Mouse (Mus musculus) lung, postnatal 0 days (tissue): Measurements from ENCODE around the gene Catsper3. TPM values are rescaled to one million over a fixed set of nuclear protein-coding genes. Genes with fewer than 3 reads are reported as not detected.
A peak's percentile ranks its signal among the peaks of the same experiment; 100 is the strongest.

Source experiments
- ATAC-seq: fragments of 200-750 bp; cut with Nextera tagmentation; 2 replicates; pipeline ENCODE4 v1.8.0; 2017; ENCODE audit warnings: moderate library complexity
- DNase-seq: peaks from one replicate; pipeline ENCODE4 v3.0.0-alpha.2; 2016; ENCODE audit warnings: low spot score
- H3K27ac ChIP-seq: fragments of 300-500 bp; sonication (generic); 2 replicates; pipeline ENCODE4 v1.5.1; 2014; ENCODE audit warnings: antibody characterized with exemption, mild to moderate bottlenecking, low read length, mixed read lengths
- H3K27me3 ChIP-seq: fragments of 300-500 bp; sonication (generic); replicated peaks from 2 replicates; pipeline ENCODE4 v1.6.1; 2014; ENCODE audit warnings: low read length, mixed read lengths; ENCODE audit not compliant: insufficient read depth
- H3K36me3 ChIP-seq: fragments of 300-500 bp; sonication (generic); 2 replicates; pipeline ENCODE4 v1.6.1; 2014; ENCODE audit warnings: low read length, mixed read lengths; ENCODE audit not compliant: insufficient read depth
- H3K4me1 ChIP-seq: fragments of 300-500 bp; sonication (generic); 2 replicates; pipeline ENCODE4 v1.6.1; 2014; ENCODE audit warnings: antibody characterized with exemption, low read depth, low read length, mixed read lengths; ENCODE audit not compliant: insufficient read depth
- H3K4me2 ChIP-seq: fragments of 300-500 bp; sonication (generic); replicated peaks from 2 replicates; pipeline ENCODE4 v1.6.1; 2014; ENCODE audit warnings: low read depth, mild to moderate bottlenecking, low read length, moderate library complexity, mixed read lengths
- H3K4me3 ChIP-seq: fragments of 300-500 bp; sonication (generic); 2 replicates; pipeline ENCODE4 v1.5.1; 2014; ENCODE audit warnings: low read depth, low read length
- H3K9ac ChIP-seq: fragments of 300-500 bp; sonication (generic); replicated peaks from 2 replicates; pipeline ENCODE4 v1.6.1; 2014; ENCODE audit warnings: low read depth, mild to moderate bottlenecking
- H3K9me3 ChIP-seq: fragments of 300-500 bp; sonication (generic); 2 replicates; pipeline ENCODE4 v1.6.1; 2016; ENCODE audit warnings: low read length, mixed read lengths
- CTCF ChIP-seq: IDR thresholded peaks from 2 replicates; pipeline ENCODE4 v1.5.1; 2016; ENCODE audit warnings: antibody characterized with exemption, mild to moderate bottlenecking
- EP300 ChIP-seq: IDR thresholded peaks from 2 replicates; pipeline ENCODE4 v1.6.1; 2016; ENCODE audit warnings: antibody characterized with exemption, mild to moderate bottlenecking, control low read depth
- WGBS: fragments of 180-500 bp; shearing (Covaris S2); extraction: QIAGEN DNeasy Blood & Tissue Kit; methylation state at CpG from one replicate; pipeline ENCODE4 v1.1.7; 2014; 5-methylcytosine and 5-hydroxymethylcytosine counted together
- polyA plus RNA-seq: library from polyadenylated mRNA; unstranded; fragments of >200 nt; fragmentation: Nextera tagmentation; extraction: Ambion mirVana; gene quantifications from 2 replicates; pipeline ENCODE4 v1.2.1, GENCODE M21; 2015

Catsper3 gene
- 0.18 TPM in 1 of 2 replicates, not detected in the other for polyA plus RNA-seq

DNA sequence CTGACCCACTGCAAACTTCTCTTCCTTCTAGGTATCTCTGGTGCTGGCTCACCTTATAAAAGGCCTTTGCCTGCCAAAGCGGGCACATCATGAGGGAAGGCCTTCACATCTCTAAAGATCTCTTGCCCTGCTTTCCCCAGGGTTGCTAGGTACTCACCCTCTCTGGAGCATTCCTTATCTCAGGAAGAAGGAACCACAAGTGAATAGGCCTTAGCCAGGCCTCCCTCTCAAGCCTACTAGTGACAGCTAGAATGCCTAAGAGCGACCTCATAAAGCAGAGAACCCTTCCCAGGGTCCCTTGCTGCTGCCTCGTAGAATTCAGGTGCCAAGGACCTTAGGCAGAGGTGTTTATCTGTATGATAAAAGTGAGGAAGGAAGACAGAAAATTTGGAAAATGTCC is at the start of gene Catsper3:
Gene Catsper3 (plus strand): TSS at position 301 of the 400 bp plus-strand sequence.
- H3K36me3 ChIP-seq: no peaks in the 10 kb centered on the region
- TF ChIP-seq EP300 (no peak), CTCF (no peak)

DNA sequence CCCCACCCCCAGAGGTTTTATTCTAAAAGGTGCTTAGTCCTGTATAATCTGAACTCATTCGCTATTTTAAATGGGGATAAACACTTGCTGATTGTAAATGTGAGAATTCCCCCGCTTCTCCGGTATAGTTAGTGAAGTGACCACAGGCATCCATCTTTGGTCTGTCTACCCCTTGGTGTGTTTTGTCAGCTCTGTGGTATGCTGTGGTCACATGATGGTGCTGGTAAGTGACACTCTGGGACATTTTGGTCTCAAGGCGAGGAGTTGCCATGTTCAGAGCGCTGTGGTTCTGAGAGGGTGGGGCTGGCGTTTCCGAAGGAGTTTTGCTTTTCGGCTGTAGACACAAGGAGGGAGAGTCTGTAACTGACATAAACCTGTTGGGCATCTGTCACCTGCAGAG is 46.5 kb upstream of the Catsper3 start:
- Histone ChIP-seq H3K4me1 (no peaks in the 10 kb centered on the region), H3K9ac (no peak overlapping the region), H3K27ac (no peak overlapping the region), H3K27me3 (no peaks in the 10 kb centered on the region), H3K36me3 (no peaks in the 10 kb centered on the region), H3K4me3 (no peak overlapping the region), H3K4me2 (no peak overlapping the region), H3K9me3 (no peaks in the 10 kb centered on the region)
- no peak for DNase-seq
- WGBS: 85% methylated on average over 8 of the region's 8 CpGs
- TF ChIP-seq CTCF: no peak
- no peak for TF ChIP-seq EP300
- no peak for ATAC-seq

More for the DNA sequence above, at the start of gene Catsper3:
- H3K4me3 ChIP-seq: no peak within 1 kb of the TSS
- H3K4me1 ChIP-seq: peaks cover 4% of the 10 kb centered on the region; the same call in 1 of the 2 replicates
- no peak within 1 kb of the TSS for H3K27ac ChIP-seq
- ATAC-seq (no peak), DNase-seq (no peak)
- WGBS: 60% methylated on average over 3 of the region's 3 CpGs
- no peak within 1 kb of the TSS for H3K9ac ChIP-seq
- H3K9me3 ChIP-seq: no peaks in the 10 kb centered on the region
- no peak within 1 kb of the TSS for H3K4me2 ChIP-seq
- no peaks in the 10 kb centered on the region for H3K27me3 ChIP-seq

DNA sequence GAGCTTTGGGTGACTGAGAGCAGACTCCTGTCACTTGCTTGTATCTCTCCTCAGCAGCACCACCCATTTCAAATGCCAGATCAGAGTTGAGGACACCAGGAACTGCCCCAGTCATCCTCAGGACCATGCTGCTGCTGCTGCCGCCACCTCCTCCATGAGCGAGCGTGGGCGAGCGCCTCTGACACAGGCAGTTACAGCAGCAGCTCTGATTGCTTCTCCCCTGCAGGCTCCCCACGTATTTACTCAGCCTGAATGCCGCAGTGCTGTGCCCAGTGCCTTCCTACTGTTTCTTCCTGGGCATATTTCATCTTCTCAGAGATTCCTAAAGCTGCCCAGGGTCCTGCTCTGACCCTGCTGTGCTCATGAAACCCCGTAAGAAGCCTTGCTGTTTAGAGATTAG is 42.1 kb upstream of the Catsper3 start:
- Histone ChIP-seq H3K4me3 (no peak overlapping the region), H3K27ac (no peak overlapping the region), H3K9ac (no peak overlapping the region), H3K4me2 (no peak overlapping the region), H3K4me1 (no peaks in the 10 kb centered on the region), H3K36me3 (no peaks in the 10 kb centered on the region), H3K9me3 (no peaks in the 10 kb centered on the region), H3K27me3 (no peaks in the 10 kb centered on the region)
- ATAC-seq: no peak
- no peak for DNase-seq
- WGBS: 69% methylated on average over 8 of the region's 8 CpGs
- TF ChIP-seq CTCF (no peak), EP300 (no peak)

DNA sequence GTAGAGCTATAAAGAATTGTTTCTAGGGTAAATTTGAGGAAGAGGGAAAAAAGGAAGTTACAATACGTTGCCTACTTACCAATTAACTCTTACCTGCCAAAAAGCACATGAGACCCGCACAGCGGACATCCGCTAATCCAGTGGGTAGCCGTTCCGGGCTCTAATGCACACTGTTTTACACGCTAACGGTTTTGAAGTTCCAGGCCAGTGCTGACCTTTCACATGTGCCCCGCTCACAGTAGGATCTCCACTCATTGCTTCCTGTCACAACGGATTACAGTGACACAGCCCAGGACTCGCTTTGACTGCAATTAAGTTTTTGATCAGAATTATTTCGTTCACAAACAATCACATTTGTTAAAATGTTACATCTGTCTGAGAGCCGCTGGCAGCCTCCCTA is 30.0 kb upstream of the Catsper3 start:
- no peak overlapping the region for H3K4me2 ChIP-seq
- TF ChIP-seq CTCF (no peak), EP300 (no peak)
- 69% methylated on average over 13 of the region's 13 CpGs for WGBS
- H3K4me1 ChIP-seq: peaks cover 3% of the 10 kb centered on the region; the same call in 1 of the 2 replicates
- H3K9me3 ChIP-seq: no peaks in the 10 kb centered on the region
- H3K36me3 ChIP-seq: no peaks in the 10 kb centered on the region
- DNase-seq: no peak
- ATAC-seq: no peak
- H3K9ac ChIP-seq: no peak overlapping the region
- H3K27me3 ChIP-seq: no peaks in the 10 kb centered on the region
- no peak overlapping the region for H3K4me3 ChIP-seq
- no peak overlapping the region for H3K27ac ChIP-seq

DNA sequence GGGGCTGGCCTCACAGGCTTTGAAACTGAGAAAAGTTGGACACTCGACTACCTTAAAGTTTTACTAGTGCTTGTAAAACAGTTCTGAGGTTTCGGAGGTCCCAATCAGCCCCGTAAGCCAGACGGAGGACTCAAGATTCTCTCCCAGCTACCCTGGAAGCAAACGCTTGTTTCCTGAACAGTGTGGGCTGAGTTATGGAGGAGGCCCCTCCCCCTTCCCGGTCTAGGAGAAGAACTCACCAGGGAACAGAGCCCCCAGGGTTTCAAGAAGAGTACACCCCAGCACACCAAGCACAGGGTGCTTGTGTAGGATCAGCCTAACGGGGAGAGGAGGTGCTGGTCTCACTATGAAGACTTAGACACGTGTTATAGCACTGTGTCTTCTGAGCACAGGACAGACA is 27.6 kb upstream of the Catsper3 start:
- no peaks in the 10 kb centered on the region for H3K27me3 ChIP-seq
- H3K4me2 ChIP-seq: peak overlapping the region; percentile 42; the same call in 1 of the 2 replicates

DNA sequence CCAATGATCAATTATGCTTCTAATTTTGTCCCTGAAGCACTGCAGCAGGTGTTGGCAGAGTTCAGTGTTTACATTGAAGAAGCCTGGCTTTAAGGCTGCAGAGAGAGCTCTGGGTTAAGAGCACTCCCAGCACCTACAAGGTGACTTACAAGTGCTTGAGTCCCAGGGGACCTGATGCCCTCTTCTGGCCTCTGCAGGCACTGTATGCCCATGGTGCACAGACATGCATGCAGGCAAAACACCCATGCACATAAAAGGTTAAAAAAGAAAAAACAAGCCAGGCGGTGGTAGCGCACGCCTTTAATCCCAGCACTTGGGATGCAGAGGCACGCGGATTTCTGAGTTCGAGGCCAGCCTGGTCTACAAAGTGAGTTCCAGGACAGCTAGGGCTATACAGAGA is 26.7 kb upstream of the Catsper3 start:
- Histone ChIP-seq H3K9me3 (no peaks in the 10 kb centered on the region), H3K4me3 (no peak overlapping the region), H3K4me2 (no peak overlapping the region), H3K36me3 (no peaks in the 10 kb centered on the region), H3K9ac (no peak overlapping the region), H3K27me3 (no peaks in the 10 kb centered on the region), H3K27ac (no peak overlapping the region), H3K4me1 (peaks cover 3% of the 10 kb centered on the region; the same call in 1 of the 2 replicates)
- TF ChIP-seq CTCF: peak; percentile 51
- no peak for TF ChIP-seq EP300
- no peak for ATAC-seq
- WGBS: 89% methylated on average over 6 of the region's 6 CpGs
- no peak for DNase-seq

More for the DNA sequence above, 27.6 kb upstream of the Catsper3 start:
- ATAC-seq (no peak), DNase-seq (peak; percentile 19)
- Histone ChIP-seq H3K4me3 (no peak overlapping the region), H3K9ac (0 out of 2 replicates have a peak overlapping the region, but pooled peaks have one; percentile 12), H3K4me1 (peaks cover 3% of the 10 kb centered on the region; the same call in 1 of the 2 replicates), H3K36me3 (no peaks in the 10 kb centered on the region), H3K27ac (no peak overlapping the region), H3K9me3 (no peaks in the 10 kb centered on the region)
- TF ChIP-seq CTCF (no peak), EP300 (no peak)
- WGBS: 30% methylated on average over 8 of the region's 8 CpGs

DNA sequence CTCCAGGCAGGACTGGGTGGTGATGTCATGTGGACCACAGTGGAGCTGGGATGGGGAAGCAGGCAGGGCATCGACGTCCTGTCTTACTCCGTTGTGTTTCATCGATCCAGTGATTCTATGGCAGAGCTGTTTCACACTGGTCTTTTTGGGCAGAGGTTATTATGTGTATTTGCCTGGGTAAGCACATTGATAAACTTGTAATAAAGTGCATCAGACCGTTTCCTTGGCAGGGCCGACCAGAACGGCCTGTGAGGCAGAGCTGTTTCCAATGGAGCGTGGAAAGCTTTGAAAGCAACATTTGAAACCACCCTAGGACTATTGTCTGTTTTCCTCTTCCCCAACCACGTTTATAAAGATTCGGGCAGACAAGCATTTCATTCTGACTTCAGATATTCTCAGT is 23.8 kb upstream of the Catsper3 start:
- Histone ChIP-seq H3K4me1 (peaks cover 3% of the 10 kb centered on the region; the same call in 1 of the 2 replicates), H3K4me2 (no peak overlapping the region), H3K9me3 (no peaks in the 10 kb centered on the region), H3K27ac (no peak overlapping the region), H3K9ac (no peak overlapping the region), H3K4me3 (no peak overlapping the region), H3K36me3 (no peaks in the 10 kb centered on the region), H3K27me3 (no peaks in the 10 kb centered on the region)
- WGBS: 76% methylated on average over 10 of the region's 10 CpGs
- TF ChIP-seq EP300: no peak
- TF ChIP-seq CTCF: no peak
- ATAC-seq (no peak), DNase-seq (no peak)
